Mouse (Mus musculus) retina, embryonic 14.5 days (tissue): ENCODE data around the gene Ccdc177.

Experiments
- DNase-seq: peaks from one replicate; pipeline ENCODE4 v3.0.0-alpha.2; 2015; ENCODE audit warnings: low spot score

Ccdc177 gene

GRCm38 (mm10) chr12:80785005-80785404 lies 24.5 kb upstream of the Ccdc177 start:
- no peak for DNase-seq

- DNase-seq = no peak
These were observed 23.4 kb upstream of the Ccdc177 start for GRCm38 (mm10) chr12:80783889-80784288.

GRCm38 (mm10) chr12:80782892-80783291 lies 22.4 kb upstream of the Ccdc177 start:
- peak; percentile 46 for DNase-seq

- DNase-seq = no peak
These were observed 21.7 kb upstream of the Ccdc177 start for GRCm38 (mm10) chr12:80782190-80782589.

GRCm38 (mm10) chr12:80779760-80780159 lies 19.3 kb upstream of the Ccdc177 start:
- DNase-seq = no peak

DNA sequence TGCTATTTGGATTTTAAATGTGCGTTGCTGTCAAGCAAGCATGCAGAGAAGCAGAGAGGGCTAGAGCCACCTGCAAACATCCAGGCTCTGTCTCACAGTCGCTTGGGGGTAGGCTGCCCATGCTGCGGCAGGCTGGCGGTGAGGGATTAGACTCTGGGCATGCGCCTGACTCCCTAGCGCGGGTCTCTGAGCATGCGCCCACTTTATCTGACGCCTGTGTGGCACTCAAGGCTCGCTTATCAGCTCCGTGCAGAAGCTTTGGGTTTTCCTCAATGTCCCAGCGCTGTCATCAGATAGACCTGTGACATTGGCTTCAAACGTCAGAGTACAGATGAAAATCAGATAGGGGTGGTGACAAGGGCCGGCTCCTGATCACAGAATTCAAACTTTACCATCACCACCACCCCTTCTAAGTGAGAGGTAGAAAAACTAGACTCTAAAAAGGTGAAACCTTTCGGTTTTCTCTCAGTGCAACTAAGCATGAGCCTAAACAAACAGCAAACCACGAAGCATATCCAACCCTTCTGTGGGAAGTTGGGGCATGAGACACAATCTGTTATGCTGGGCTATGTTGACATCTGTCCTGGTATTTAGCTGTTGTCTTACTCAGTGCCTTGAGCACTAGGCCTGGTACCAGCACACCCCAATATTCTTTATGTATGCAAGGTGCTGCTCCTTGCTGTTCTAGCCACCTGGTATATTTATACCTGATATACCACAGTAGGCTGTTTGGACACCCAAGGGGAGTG lies 17.9 kb upstream of the Ccdc177 start:
- no peak for DNase-seq

DNA sequence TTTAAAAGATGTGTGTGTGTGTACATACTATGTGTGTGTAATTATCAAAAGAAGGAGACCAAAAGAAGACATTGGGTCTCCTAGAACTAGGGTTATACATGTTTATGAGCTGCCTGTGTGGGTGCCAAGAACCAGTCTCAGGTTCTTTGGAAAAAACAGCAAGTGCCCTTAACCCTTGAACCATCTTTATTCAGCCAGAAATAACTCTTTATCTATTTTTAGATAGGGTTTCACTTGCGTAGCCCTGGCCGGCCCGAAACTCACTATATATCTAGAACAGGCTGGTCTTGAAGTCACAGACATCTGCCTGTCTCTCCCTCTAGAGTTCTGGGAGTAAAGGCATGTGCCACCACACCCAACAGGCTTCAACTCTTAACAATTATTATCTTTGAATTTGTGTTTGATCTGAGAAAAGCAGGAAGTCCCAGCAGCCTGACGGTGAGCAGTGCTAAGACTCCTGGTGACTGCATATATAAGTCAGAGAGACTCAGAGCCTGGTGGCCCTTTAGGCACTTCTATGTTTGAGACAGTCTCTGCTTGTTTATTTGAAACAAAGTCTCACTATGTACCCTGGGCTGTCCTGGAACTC lies 15.7 kb upstream of the Ccdc177 start:
- DNase-seq = no peak

DNA sequence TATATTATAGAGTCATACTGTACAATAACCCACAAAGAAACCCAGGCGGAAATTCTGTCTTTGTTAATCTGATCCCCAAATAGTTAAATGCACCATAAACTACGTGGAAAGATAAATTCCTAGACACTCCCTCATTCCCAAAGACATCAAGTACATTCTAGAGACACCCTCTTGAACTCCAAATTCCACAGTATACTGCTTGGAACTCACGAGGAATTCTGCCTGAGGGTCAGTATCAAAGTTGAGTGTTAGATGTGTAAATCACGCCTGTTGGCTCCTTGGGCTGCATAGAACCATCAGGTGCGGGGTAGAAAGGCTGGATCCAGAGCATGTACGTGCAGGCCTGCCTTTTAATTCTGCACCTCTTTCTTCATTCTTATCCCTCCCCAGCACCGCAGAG lies 14.3 kb upstream of the Ccdc177 start:
- no peak for DNase-seq

DNA sequence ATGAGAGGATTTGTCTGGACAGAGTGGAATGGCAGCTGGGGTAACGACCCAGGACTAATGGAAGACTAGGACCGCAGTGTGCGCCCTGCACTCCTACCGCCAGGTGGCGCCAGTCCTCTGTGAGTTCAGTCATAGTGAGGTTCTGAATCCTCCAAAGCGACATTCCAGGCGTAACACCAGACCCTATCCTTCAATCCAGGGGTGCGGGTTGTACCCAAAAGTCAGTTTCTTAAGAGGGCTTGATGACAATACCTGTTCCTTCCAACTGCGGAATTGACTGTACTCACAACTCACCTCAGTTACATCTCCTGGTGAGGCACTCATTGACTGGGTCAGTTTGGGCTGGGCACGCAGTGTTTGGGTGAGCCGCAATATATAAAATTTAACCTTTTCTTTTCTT lies 9.2 kb upstream of the Ccdc177 start:
- peak; percentile 97 for DNase-seq

GRCm38 (mm10) chr12:80764116-80764515 lies 3.6 kb upstream of the Ccdc177 start:
- no peak for DNase-seq

GRCm38 (mm10) chr12:80762982-80763381 lies 2.5 kb upstream of the Ccdc177 start:
- no peak for DNase-seq

GRCm38 (mm10) chr12:80759713-80760395 lies 633 bp downstream of the Ccdc177 start:
- DNase-seq = peak; percentile 70

GRCm38 (mm10) chr12:80759387-80759712 lies 1.1 kb downstream of the Ccdc177 start:
- DNase-seq = no peak

DNA sequence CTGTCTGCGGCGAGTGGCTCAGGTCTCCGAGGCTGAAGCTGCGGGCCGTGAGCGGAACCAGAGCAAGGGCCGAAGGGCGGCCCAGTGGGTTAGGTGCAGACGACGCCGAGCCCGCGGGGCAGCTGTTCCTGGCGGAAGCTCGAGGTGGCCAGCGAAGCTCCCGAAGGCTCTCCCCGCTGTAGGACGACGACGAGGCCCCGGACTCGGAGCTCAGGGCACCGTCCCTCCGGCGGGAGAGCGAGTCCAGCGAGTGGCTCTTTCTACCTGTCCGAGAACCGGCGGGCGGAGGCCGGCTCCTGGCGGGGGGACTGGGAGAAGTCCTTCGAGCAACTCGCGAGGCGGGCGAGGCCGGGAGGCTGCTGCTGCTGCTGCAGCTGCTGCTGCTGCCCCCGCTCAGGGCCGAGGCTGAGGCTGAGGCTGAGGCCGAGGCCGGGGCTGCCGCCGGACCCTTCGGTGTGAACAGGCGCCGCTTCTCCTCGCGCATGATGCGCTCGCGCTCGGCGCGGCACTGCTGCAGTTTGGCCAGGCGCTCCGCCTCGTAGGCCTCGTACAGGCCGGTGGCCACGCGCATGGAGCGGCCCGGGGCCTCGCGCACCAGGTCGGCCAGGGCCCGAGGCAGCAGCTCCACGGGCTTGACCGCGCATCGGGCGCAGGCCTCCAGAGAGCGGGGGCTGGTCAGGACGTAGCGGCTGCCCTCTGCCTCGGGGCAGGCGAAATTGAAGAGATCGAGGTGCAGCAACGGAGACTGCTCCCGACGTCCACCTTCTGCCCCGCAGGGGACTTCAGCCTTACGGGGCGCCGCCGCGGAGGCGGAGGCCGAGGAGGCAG lies 1.7 kb downstream of the Ccdc177 start:
- no peak for DNase-seq

GRCm38 (mm10) chr12:80757751-80758558 lies 2.5 kb downstream of the Ccdc177 start:
- DNase-seq = no peak

- no peak for DNase-seq
These were observed 8.9 kb downstream of the Ccdc177 start for GRCm38 (mm10) chr12:80751556-80751955.

GRCm38 (mm10) chr12:80746031-80746813 lies 14.3 kb downstream of the Ccdc177 start:
- no peak for DNase-seq

DNA sequence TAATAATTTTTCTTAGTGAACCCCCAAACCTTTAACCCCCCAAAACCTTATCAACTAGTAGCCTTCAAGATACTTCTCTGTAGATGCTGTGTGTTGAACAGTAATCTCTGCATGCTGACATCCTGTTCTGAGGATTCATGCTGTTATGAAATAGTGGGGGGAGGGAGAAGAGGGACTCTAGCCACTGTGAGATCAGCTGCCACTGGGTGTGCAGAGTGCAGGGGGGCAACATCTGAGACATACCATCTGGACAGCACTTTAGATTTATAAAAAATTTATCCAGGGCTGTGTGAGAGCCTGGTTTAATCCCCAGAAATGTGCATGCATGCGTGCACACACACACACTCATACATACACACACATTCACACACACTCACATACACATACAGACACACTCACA lies 15.9 kb downstream of the Ccdc177 start:
- peak; percentile 60 for DNase-seq

DNA sequence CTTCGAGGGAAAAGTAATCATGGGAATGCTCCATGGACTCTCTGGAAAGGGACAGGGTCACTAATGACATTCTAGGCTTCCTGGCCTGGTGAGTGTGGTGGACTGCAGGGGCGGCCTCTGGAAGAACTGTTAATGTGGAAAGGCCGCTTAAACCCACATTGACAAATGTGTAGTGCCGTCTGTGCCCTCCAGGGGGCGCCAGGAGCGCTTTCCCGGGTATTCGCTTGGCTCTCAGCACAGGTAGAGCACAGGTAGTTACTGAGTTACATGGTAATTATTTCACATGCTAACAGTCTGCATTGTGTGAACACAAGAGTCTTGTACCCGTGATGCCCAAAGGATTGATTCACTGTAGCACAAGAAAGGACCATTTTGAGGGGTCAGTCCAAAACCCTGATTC lies 21.0 kb downstream of the Ccdc177 start:
- no peak for DNase-seq

DNA sequence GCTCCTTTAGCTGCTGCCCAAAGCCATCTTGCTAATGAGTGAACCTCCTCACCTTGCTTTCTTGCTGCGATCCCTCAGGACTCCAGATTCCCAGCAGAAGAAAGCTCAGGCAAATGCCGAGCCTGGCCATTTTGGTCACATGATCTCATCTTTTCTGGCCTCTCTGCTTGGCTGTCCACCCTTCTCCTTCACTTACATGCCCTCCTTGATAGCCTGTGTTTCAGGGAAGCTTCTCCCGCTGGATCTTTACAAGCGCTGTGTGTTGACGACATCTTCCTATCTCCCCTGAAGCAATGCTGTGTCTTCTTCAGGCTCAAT lies 23.2 kb downstream of the Ccdc177 start:
- no peak for DNase-seq
